Mouse (Mus musculus) A20 (cell line): ENCODE measurements at regions not wholly inside any gene's neighbourhood (a gene's known extent, or its start where the extent isn't known, plus 50 kb on each side); places are given as distances from the start of the nearest gene placed in this dataset.

ENCODE experiments used
- DNase-seq: peaks from one replicate; pipeline ENCODE4 v3.0.0-alpha.2; 2011; ENCODE audit warnings: low read depth, low spot score

DNA sequence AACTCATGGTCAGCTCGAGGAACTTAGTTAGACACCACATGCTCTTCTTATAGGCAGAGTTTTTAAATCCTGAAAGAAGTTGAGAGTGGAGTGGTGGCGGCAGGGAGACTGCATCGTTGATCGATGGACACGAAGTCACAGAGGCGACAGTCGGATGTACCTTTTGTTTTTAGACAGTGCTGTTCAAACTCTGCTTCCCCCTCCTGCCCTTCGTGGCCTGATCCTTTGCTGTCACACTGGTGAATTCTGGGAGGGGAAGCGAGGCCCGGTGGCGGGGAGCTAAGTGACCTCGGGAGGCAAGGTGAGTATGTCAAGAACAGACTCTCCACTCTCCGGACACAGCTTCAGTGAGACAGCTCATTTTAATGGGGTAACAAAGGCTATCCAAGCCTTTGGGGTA, 155.5 kb downstream of the Cog6 start:
- no peak for DNase-seq

DNA sequence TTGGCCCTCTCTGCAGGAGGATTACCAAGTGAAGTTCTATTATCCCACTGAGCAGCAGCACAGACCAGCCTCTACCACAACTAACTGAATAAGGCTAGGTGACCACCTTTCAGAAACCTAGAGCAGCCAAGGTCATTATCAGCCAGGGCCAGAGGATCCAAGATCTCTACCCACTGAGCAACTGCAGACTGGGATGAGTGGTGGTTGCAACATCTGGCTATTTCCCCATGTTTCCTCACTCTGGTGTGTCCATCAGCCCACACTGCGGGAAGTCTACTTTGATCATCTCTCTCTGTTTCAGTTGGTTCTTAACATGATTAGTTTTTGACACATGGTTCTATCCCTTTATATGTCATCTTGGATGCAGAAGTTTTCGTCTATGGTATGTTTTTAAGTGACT, 157.2 kb downstream of the Cog6 start:
- DNase-seq, result no peak

DNA sequence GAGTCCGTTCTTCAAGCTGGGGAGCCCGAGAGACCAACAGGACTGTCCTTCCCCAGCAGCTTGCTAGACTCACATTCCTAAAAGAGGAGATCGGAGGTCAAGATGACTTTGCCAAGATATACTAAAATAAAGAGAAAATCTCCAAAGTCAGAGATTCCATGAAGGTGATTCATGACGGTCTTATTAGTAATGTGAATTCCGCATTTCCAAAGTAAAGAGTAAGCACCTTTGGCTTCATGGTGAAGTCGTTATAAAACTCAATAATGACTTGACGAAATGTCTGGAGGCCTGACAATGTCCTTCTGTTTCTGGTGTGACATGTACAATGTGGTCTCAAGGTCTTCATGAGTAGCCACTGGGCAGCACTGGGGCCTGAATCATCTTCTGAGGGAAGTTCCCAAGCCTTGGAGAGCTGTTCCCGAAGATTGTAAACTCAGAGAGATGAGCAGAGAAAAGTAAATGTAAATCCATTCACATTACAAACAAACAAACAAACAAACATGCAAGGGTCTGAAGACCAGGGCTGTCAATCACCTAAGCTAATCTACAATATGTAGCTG, 157.7 kb downstream of the Cog6 start:
- DNase-seq, result no peak

DNA sequence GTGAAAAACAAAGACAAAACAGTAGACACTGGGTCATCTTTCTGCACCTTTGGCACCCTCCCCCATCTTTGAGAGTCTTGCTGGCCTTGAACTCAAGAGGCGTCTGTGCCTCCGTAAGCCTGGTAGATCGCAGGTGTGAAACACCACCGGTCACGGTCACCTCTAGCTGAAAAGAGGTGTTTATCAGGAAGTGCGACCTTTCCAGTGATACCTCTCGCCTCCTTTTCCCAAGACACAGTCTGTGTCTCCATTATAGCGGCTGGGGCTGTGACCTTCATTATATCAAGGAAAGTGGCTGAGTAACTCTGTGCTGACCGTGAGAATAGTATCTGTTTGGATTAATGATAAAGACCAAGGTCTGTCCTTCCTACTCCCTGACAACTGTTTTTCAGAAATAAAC, 158.8 kb downstream of the Cog6 start:
- DNase-seq, result no peak

DNA sequence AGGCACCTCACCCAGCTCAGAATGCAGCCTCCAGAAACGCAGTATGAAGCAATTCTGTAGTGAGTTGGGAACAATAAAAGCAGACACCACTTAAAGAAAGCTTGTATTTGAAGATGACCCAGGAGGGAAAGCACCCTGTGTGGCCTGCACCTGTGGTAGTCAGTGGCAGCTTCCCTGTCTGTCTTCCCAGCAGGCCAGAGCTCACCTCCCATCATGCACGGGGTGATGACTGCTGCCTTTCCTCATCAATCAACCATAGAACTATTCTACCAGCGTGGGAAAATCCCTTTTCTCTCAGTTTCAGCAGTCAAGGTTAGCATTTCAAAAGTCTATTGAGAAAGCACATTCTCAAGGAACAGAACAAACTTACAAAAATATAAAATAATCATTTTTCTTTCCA, 160.0 kb downstream of the Cog6 start:
- DNase-seq, result peak; percentile 49

DNA sequence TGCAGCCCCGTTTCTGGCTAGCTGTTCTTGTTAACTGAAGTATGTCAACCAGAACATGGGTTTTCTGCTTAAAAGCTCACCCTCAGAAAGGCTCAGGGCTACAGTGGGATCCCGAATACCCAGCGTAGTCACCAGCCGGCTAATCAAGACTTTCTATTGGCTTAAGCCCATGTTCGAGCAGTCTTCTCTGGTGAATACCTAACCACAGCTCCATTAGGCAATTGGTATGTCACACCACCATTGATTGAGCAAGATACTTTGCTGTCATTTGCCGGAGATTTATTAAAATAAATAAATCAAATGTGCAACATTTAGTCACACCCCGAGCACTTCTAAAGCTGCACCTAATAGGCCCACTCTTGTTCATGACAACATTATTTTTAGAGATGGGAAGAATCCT, 162.5 kb downstream of the Cog6 start:
- no peak for DNase-seq

DNA sequence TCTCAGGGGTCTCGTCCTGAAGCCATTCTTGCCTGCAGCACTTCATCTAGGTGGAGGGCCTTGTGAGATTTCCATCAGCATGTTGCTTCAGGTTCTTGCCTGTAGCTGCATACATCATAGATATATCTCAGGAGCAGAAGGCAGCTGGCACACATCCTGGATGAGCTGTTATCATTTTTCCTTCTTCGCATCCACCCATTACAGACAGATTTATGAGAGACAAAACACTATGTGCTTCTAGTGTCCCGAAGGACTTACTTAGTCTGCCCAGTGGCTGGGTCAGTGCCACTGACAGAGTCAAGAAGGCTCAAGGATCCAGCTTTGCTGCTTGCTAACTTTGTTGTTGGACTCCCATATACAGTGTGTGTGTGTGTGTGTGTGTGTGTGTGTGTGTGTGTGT, 163.9 kb downstream of the Cog6 start:
- DNase-seq, result no peak

DNA sequence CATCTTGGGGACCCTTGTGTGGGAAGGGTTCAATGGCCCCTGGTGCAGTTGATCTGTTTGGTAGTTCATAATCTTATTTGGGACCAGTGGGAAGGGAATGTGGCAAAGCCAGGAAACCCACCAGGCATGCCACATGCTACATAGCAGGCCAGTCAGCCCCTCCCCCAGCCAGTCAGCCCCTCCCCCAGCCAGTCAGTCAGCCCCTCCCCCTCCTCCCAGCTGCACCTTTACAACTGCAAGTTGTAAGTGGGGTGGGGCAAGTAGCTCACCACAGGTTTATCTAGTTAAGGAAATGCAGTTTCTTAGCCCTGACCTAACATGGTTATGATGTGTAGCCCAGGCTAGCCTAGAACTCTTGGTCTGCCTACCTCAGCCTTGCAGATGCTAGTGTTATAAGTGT, 171.9 kb downstream of the Cog6 start:
- DNase-seq, result no peak

DNA sequence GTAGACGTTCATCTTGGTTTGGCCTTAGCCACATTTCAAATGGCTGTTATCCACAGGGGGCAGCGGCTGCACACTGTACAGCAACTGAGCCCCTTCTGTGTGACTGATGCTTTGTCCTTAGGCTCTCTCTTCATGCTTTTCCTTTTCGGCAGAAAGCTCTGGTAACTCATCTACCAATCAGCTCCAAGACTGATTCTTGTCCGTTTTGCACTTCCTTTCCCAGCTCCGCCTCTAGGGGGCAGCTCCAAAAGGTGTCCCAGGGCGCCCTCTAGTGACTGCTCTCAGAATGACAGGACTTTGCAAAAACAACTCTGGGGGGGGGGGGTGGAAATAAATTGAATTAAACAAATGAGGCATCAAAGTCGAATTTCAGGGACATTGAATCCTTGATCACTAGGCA, 173.0 kb downstream of the Cog6 start:
- peak; percentile 90 for DNase-seq

DNA sequence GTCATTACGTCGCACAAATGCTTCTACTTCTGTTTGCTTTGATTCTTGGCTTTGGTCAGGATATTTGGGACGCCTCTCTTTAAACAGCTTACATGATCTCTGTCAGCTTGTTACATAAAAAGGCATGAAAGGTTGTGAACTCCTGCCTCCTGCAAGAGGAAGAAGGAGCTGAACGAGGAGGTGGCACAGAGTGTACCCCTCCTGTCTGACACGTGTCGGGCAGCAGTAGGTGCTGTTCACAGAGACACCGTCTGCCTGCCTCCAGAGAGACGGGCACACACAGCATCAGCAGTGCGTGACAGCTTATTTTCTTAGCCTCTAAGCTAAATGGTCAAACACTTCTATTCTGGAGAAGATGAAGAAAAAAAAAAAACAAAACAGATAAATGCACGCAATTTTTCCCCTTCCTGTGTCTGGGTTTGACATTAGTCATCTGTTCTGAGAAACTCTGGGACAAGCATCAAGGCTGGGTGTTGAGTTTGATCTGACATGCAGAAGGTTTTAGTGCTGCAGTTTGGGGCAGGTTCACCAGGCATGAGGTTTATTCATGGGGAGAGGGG, 174.1 kb downstream of the Cog6 start:
- peak; percentile 62 for DNase-seq

DNA sequence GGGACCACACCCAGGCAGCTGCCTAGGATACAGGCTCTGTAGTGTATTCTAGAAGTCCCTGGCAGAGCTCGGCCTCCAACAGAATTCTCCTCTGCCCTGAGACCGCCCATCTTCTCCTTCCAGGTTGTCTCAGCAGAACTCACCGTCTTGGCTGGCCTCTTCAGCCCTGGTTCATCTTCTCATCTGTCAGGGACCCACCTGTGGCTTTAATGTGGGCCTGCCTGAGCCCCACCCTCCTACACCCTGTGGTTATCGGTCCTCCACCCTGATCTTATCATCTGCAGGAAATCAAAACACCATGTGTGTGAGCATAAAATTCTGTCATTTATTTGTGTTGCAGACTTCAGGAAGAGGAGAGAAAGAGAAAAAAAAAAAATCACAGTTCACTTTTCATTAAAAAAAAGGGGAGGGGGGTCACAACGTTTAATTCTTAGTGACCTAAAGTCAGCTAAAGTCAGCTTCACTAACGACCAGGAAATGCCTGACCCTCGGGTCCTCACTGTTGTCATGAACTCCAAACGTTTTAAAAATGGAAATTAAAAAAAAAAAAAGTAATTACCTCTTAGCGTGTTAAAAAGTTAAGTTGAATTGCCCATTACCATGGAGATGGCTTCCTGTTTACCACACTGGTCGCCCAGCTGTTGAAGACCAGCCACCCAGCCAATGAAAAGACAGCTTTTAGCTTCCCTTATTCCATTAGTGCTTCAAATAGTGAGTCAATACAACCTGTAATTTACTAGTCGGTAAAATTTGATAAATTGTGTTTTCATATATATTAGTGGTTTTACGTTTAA, 176.7 kb downstream of the Cog6 start:
- DNase-seq, result peak; percentile 85

DNA sequence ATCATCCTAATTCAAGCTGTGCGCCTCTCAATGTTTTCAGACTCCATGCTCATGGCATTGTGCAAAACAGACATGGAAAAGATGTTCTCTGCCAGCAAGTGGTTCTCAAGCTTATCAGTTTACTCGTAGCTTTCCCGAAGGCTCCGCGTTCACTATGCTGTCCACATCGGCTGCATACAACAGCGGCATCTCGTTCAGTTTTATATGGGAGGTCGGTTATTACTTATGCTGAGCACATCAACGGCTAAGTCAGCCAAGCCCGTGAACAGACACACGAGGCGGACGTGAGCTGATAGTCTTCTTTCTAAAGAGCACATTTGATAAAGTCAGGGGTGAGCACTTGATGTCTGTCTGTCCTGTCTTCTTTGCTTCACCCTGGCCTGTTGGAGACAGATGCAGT, 179.0 kb downstream of the Cog6 start:
- DNase-seq, result no peak

DNA sequence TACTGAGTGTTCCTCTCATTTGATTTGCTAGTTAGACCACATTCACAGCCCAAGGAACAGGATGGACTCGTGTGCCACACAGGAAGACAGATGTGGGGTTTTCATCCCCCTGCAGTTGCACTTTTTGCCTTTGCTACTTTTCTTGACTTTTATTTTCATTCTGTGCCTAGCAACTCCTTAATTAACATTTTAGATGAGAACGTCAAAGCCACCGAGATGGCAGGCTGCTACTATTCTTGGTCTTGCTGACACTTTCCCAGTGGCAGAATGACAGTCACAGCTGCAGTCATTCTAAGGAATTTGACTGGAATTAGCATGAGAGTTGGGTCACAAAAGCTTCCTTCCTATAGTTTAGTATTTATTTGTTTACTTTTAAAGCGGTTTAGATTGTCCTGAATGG, 179.5 kb downstream of the Cog6 start:
- DNase-seq, result no peak

DNA sequence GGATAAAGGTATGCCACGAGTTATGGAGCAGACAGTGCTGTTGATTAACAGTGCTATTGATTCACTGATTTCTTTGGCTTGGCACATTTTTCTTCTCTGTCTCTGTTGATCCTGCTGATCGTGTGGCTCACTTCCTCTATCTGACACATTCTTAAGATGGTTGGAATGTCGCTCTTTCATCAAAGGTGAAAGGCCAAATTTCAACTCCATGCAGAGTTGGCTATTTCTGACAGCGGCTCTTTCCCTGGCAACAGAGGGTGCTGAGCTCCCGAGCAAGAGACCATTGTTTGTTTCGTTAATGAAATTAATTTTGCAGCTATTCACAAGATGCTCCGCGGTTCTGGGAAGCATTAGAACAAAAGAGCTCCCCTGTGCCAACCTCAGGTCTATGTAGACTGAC, 180.3 kb downstream of the Cog6 start:
- no peak for DNase-seq

DNA sequence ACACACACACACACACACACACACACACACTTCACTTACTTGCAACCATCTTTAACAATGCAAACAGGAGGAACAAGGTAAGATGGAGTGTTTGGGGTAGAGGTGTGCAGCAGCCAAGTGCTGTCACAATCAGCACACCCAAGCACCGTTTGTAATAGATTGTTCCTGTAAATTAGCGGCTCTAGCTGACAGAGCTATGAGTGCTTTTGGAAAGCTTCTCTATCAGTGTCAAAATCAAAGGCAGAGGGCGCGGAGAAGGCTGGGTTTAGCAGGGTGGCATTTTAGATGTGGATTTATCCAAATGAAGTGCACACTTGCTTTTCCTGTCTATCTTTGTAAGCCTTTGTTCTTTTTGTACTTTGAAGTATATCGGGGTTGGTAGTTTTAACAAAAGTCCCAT, 184.6 kb downstream of the Cog6 start:
- DNase-seq, result no peak

DNA sequence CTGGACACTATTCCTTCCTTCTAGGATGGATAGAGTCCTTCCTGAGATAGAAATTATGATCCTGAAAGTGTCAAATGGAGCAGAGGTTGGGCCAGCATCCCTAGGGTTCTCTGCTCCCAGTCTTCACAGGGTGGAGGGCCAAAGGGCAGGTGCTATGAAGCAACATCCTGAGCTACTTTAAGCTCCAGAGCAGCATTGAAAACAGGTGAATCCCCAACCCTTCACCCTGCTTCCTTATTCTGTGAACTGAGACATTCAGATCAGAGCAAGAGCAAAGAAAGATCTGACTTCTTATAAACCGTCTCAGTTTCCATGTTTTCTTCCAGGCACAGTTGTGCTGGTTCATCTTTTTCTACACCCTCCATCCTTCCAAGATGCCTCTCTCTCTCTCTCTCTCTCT, 185.1 kb downstream of the Cog6 start:
- DNase-seq, result peak; percentile 77

DNA sequence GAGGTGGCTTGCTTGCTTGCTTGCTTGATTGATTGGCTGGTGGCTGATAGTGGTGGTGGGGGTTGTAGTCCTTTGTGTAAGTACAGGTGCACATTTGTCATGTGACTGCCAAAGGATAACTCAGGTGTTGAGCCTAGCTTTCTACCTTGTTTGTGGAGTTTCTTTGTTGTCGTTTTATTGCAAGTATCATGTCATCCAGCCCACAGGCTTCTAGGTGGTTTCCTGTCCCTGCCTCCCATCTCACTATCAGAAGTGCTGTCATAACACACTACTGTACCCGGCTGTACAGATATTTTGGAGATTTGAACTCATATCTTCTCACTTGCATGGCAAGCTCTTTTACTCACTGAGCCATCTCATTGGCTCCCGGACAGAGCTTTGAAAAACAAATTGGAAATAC, 186.9 kb downstream of the Cog6 start:
- DNase-seq, result no peak

DNA sequence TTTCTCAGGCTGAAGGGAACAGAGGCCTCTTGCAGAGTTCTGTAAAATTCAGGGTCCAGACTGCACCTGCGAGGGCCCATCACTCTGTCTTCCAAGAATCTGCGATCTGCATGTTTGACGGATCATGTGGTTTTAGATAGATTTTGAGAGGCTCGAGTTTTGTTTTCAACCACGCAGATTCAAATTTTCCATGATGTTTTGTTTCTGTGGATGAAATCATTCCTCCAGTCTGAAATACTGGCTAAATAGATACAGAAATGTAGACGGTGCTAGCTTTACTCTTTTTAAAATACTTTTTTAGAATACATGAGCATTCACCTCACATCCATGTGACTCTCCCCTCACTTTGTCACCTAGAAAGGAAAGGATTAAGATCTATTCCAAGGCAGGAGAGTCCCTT, 188.0 kb downstream of the Cog6 start:
- no peak for DNase-seq

DNA sequence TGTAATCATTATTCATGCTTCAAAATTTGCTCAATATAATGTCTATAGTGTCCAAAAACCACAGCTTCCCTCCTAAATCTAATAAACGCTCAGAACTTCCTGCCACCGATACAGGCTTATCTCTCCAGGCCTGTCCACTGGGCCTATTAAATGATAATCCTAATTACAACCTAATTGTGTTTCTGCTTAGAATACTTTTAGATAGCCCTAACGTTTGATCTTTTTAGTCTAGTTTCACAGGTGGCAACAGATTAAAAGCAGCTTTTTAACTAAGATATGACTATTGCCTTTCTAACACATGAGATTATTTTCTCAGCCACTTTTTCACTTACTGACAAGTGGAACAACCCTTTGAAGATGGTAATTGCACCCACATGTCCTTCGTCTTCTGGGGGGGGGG, 188.6 kb downstream of the Cog6 start:
- no peak for DNase-seq

DNA sequence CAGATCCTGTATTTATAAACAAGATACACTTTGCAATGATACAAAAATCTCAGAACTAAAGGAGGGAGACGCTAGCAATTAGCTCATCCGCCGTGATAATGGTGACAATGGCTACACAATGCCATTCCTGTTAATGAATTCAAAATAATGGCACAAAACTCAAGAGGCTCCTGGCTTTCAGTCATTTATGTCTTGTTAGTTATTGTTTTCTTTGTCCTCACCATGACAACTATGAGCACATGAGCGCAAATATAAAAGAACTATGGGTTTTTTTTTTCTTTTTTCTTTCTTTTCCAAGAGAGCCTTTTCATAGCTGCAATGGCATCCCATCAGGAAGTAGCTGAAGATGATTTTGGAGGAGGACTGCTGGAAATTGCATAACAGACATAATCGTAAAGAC, 194.2 kb downstream of the Cog6 start:
- no peak for DNase-seq

DNA sequence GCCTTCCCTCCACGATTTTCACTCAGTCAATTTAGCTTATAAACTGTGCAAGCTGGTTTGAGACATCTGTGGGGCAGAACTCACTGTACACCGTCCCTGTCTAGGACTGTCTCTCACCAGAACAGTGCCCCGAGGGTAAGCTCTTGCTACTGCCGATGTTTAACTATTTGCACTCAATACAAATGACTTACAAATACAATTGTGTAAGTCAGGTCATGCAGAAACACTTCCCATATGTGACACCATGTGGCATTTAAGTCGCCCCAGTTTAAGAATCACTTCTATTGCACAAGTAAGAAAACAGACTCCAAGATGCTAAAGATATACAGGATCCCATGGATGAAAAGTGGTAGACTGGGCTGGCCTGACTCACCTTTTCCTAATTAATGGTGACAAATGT, 195.6 kb downstream of the Cog6 start:
- DNase-seq, result no peak

DNA sequence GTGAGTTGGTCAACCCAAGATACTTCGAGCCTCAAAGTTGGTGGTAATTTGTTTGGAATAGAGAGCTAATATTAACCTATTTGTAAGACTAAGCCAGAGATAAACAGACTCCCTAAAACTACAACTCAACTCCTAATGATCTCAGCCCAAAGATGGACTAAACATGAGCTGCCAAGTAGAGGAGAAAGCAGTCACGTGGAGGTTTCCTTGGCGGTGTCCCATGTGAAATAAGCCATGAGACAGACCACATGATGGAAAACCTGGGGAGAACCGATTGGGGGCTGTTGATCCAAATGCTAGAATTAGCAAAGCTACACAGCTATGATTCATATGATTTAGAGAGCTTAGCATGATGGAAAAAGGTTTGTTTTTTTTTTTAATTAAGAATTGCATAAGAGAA, 198.6 kb downstream of the Cog6 start:
- DNase-seq, result no peak

DNA sequence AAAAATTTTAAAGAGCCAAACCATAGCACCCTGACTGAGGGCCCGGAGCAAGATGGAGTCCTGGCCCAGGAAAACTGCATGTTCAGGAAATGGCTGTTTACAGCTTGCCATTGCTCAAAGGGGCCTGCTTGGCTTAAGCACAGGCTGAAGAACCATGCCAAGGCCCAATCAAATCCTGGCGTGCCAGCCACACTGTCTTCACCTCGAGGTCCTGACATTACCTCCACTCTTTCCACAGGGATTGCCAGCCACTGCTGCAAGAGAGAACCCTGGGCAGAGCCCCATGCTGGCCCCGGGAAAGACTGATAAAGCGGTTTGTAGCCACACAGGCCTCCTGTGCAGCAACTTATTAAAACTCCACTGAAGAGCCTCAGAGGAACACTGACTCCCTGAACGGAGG, 199.6 kb downstream of the Cog6 start:
- DNase-seq, result no peak

DNA sequence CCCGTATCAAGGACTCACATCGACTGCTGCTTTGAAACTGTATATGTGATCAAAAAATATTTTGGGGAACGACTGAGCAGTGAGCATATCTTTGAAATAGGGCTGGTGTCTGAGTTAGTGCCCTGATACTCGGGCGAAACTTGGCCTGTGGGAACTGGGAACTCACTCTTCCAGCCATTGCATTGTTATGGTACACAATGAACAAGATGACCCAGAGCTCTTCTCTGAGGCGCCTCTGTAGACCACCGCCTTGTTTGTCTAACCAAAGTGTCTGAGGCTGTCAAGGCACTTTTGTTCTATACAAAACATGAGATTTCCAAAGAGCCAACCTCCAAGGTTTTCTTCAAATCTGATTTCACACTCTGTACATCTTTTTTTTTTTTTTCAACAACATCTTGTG, 201.5 kb downstream of the Cog6 start:
- no peak for DNase-seq
